Mouse (Mus musculus) megakaryocyte, adult 5-6 weeks (primary cell): Measurements from ENCODE around the gene S1pr5. TPM values are rescaled to one million over a fixed set of nuclear protein-coding genes. Genes with fewer than 3 reads are reported as not detected.
A peak's percentile ranks its signal among the peaks of the same experiment; 100 is the strongest.
"Not testable (repeated sequence)": the region's sequence is repeated elsewhere in the genome, so short reads cannot be mapped to it uniquely, and the experiment has no call there.

Experiments used
- ATAC-seq: 2 replicates; pipeline ENCODE4 v1.8.0; 2016; ENCODE audit warnings: mild to moderate bottlenecking, inconsistent platforms; ENCODE audit not compliant: poor library complexity, severe bottlenecking
- total RNA-seq, 2 experiments: library from RNA; stranded (forward) in 1 of 2; stranded (reverse) in 1 of 2; fragments of 153-499, 151-499 nt in 1 of 2; fragments of 221-1000, 200-1000 nt in 1 of 2; gene quantifications; 2 replicates each; pipeline versions ENCODE4 v1.2.3 to v1.2.4; 2015 to 2017

Gene S1pr5
- total RNA-seq (2015) = 3.6 and 4.0 TPM in 2 replicates
- 7.9 and 9.0 TPM in 2 replicates for total RNA-seq (2017)

GRCm38 (mm10) chr9:21248326-21248725 is at the start of gene S1pr5:
Gene S1pr5 (minus strand): TSS chr9:21248443.
- peak; percentile 61 for ATAC-seq

GRCm38 (mm10) chr9:21292271-21292670 is 44.0 kb upstream of the S1pr5 start:
- ATAC-seq = no peak

- not testable (repeated sequence) for ATAC-seq
Observed at GRCm38 (mm10) chr9:21291868-21292267, 43.6 kb upstream of the S1pr5 start.

- ATAC-seq = peak; percentile 59
Observed at GRCm38 (mm10) chr9:21291022-21291787, 43.0 kb upstream of the S1pr5 start, which contains the start of gene Cdkn2d. Gene Cdkn2d (minus strand): TSS chr9:21291407.

GRCm38 (mm10) chr9:21290589-21290988 is 42.3 kb upstream of the S1pr5 start:
- ATAC-seq = no peak

- no peak for ATAC-seq
Observed at GRCm38 (mm10) chr9:21289337-21289671, 41.1 kb upstream of the S1pr5 start.

- ATAC-seq = no peak
Observed at GRCm38 (mm10) chr9:21288404-21289336, 40.4 kb upstream of the S1pr5 start.

GRCm38 (mm10) chr9:21287571-21288402 is 39.5 kb upstream of the S1pr5 start, which contains the start of gene Kri1:
Gene Kri1 (minus strand): TSS chr9:21287969.
- ATAC-seq = peak; percentile 66

GRCm38 (mm10) chr9:21286753-21287152 is 38.5 kb upstream of the S1pr5 start:
- peak; percentile 3 for ATAC-seq

- ATAC-seq = no peak
Observed at GRCm38 (mm10) chr9:21283994-21284393, 35.8 kb upstream of the S1pr5 start.

GRCm38 (mm10) chr9:21283591-21283990 is 35.3 kb upstream of the S1pr5 start:
- no peak for ATAC-seq

- ATAC-seq = no peak
Observed at GRCm38 (mm10) chr9:21277776-21278175, 29.5 kb upstream of the S1pr5 start.

GRCm38 (mm10) chr9:21276307-21276706 is 28.1 kb upstream of the S1pr5 start:
- ATAC-seq = no peak

GRCm38 (mm10) chr9:21275727-21276126 is 27.5 kb upstream of the S1pr5 start:
- no peak for ATAC-seq

GRCm38 (mm10) chr9:21275013-21275710 is 26.9 kb upstream of the S1pr5 start:
- ATAC-seq = no peak

- ATAC-seq = no peak
Observed at GRCm38 (mm10) chr9:21274336-21274735, 26.1 kb upstream of the S1pr5 start.

- no peak for ATAC-seq
Observed at GRCm38 (mm10) chr9:21273520-21274228, 25.4 kb upstream of the S1pr5 start.

- ATAC-seq = no peak
Observed at GRCm38 (mm10) chr9:21273094-21273493, 24.9 kb upstream of the S1pr5 start.

GRCm38 (mm10) chr9:21272391-21272790 is 24.1 kb upstream of the S1pr5 start:
- ATAC-seq = no peak
